Mouse (Mus musculus) cerebellum, adult 2 months (tissue): Measurements from ENCODE around the gene Hdac9. TPM values are rescaled to one million over a fixed set of nuclear protein-coding genes. Genes with fewer than 3 reads are reported as not detected.

ENCODE experiments used
- DNase-seq, 2 experiments: peaks; one replicate each; pipeline ENCODE4 v3.0.0; 2021
- H3K27ac ChIP-seq: fragments of 200-500 bp; 2 replicates; pipeline ENCODE4 v1.5.1; 2012; ENCODE audit warnings: low read length, control low read depth, inconsistent platforms; ENCODE audit not compliant: insufficient read depth
- H3K27me3 ChIP-seq: fragments of 200-500 bp; 2 replicates; pipeline ENCODE4 v1.6.1; 2012; ENCODE audit warnings: inconsistent platforms, mild to moderate bottlenecking, low read length, moderate library complexity; ENCODE audit not compliant: control insufficient read depth, insufficient read depth
- H3K4me1 ChIP-seq: fragments of 200-500 bp; 2 replicates; pipeline ENCODE4 v1.6.1; 2011; ENCODE audit warnings: low read length; ENCODE audit not compliant: control insufficient read depth, insufficient read depth
- H3K4me3 ChIP-seq: fragments of 200-500 bp; replicated peaks from 2 replicates; pipeline ENCODE3; 2011; ENCODE audit warnings: mild to moderate bottlenecking, low read depth, low read length, control low read depth; ENCODE audit not compliant: insufficient read depth
- CTCF ChIP-seq: fragments of 200-500 bp; IDR thresholded peaks from 2 replicates; pipeline ENCODE4 v1.5.1; 2011; ENCODE audit warnings: low read depth, mild to moderate bottlenecking, control low read depth, low read length, moderate library complexity, borderline replicate concordance; ENCODE audit not compliant: insufficient read depth
- POLR2A ChIP-seq: fragments of 200-500 bp; IDR thresholded peaks from 2 replicates; pipeline ENCODE4 v1.6.1; 2011; ENCODE audit warnings: low read length, control low read depth, borderline replicate concordance; ENCODE audit not compliant: insufficient read depth
- WGBS: fragments of 180-500 bp; shearing (Covaris S2); methylation state at CpG from one replicate; pipeline ENCODE4 v1.1.7; 2018; 5-methylcytosine and 5-hydroxymethylcytosine counted together
- polyA plus RNA-seq: library from polyadenylated mRNA; depleted of rRNA; stranded (reverse); fragments of >200 nt; gene quantifications from 2 replicates; pipeline ENCODE4 v1.2.3, GENCODE M21; 2012

Gene Hdac9
- polyA plus RNA-seq, 1 experiment, result 9.3 TPM

- TF ChIP-seq POLR2A, result no peak
- no peak for TF ChIP-seq CTCF
- no peak overlapping the region for H3K4me3 ChIP-seq
- no peaks in the 10 kb centered on the region for H3K4me1 ChIP-seq
- no peak overlapping the region for H3K27ac ChIP-seq
- WGBS, result 46% methylated on average over 3 of the region's 3 CpGs
- H3K27me3 ChIP-seq, result no peaks in the 10 kb centered on the region
- DNase-seq, result no peak
Measured at GRCm38 (mm10) chr12:34305453-34305852, 611.4 kb downstream of the Hdac9 start.

- no peak for DNase-seq
- WGBS, result 60% methylated on average over 7 of the region's 7 CpGs
- TF ChIP-seq CTCF (no peak), POLR2A (no peak)
- Histone ChIP-seq H3K4me3 (no peak overlapping the region), H3K4me1 (no peaks in the 10 kb centered on the region), H3K27me3 (no peaks in the 10 kb centered on the region), H3K27ac (no peak overlapping the region)
Measured at GRCm38 (mm10) chr12:34292346-34292745, 624.5 kb downstream of the Hdac9 start.

GRCm38 (mm10) chr12:34287218-34287617, 629.7 kb downstream of the Hdac9 start:
- Histone ChIP-seq H3K27me3 (no peaks in the 10 kb centered on the region), H3K4me1 (no peaks in the 10 kb centered on the region), H3K27ac (no peak overlapping the region), H3K4me3 (no peak overlapping the region)
- DNase-seq, result no peak
- no peak for TF ChIP-seq CTCF
- no peak for TF ChIP-seq POLR2A
- WGBS, result 73% methylated on average over 2 of the region's 2 CpGs

GRCm38 (mm10) chr12:34284888-34285287, 632.0 kb downstream of the Hdac9 start:
- TF ChIP-seq CTCF, result no peak
- TF ChIP-seq POLR2A, result no peak

GRCm38 (mm10) chr12:34284396-34284795, 632.5 kb downstream of the Hdac9 start:
- TF ChIP-seq CTCF (no peak), POLR2A (no peak)
- WGBS, result 88% methylated on average over 3 of the region's 3 CpGs
- DNase-seq, result no peak
- Histone ChIP-seq H3K27me3 (no peaks in the 10 kb centered on the region), H3K4me1 (no peaks in the 10 kb centered on the region), H3K27ac (no peak overlapping the region), H3K4me3 (no peak overlapping the region)

More at GRCm38 (mm10) chr12:34284888-34285287, 632.0 kb downstream of the Hdac9 start:
- H3K4me3 ChIP-seq, result no peak overlapping the region
- no peaks in the 10 kb centered on the region for H3K4me1 ChIP-seq
- H3K27ac ChIP-seq, result no peak overlapping the region
- H3K27me3 ChIP-seq, result no peaks in the 10 kb centered on the region
- no peak for DNase-seq

GRCm38 (mm10) chr12:34278822-34279221, 638.1 kb downstream of the Hdac9 start:
- no peak for TF ChIP-seq POLR2A
- TF ChIP-seq CTCF, result no peak
- 92% methylated on average over 12 of the region's 12 CpGs for WGBS
- no peak for DNase-seq
- no peaks in the 10 kb centered on the region for H3K27me3 ChIP-seq
- no peak overlapping the region for H3K4me3 ChIP-seq
- no peak overlapping the region for H3K27ac ChIP-seq
- no peaks in the 10 kb centered on the region for H3K4me1 ChIP-seq

- no peak for TF ChIP-seq POLR2A
- WGBS, result 71% methylated on average over 1 of the region's 1 CpGs
- Histone ChIP-seq H3K4me1 (no peaks in the 10 kb centered on the region), H3K27me3 (no peaks in the 10 kb centered on the region), H3K27ac (no peak overlapping the region), H3K4me3 (no peak overlapping the region)
- DNase-seq, result no peak
Measured at GRCm38 (mm10) chr12:34273816-34274215, 643.1 kb downstream of the Hdac9 start.

- no peak for DNase-seq
- Histone ChIP-seq H3K27me3 (no peaks in the 10 kb centered on the region), H3K4me1 (no peaks in the 10 kb centered on the region), H3K27ac (no peak overlapping the region), H3K4me3 (no peak overlapping the region)
- no peak for TF ChIP-seq POLR2A
- no peak for TF ChIP-seq CTCF
- 85% methylated on average over 6 of the region's 6 CpGs for WGBS
Measured at GRCm38 (mm10) chr12:34270096-34270495, 646.8 kb downstream of the Hdac9 start.
